Mouse (Mus musculus) megakaryocyte-erythroid progenitor cell, adult 5-6 weeks (primary cell): ENCODE measurements around the gene Wdr93. TPM values are rescaled to one million over a fixed set of nuclear protein-coding genes. Genes with fewer than 3 reads are reported as not detected.
A peak's percentile ranks its signal among the peaks of the same experiment; 100 is the strongest.

Source experiments
- ATAC-seq: replicated peaks from 2 replicates; pipeline ENCODE4 v1.8.0; 2016; ENCODE audit warnings: mild to moderate bottlenecking, inconsistent platforms; ENCODE audit not compliant: severe bottlenecking, poor library complexity, low FRiP score, low TSS enrichment
- total RNA-seq, 2 experiments: library from RNA; stranded (forward) in 1 of 2; stranded (reverse) in 1 of 2; fragments of 200-1000, 215-1000 nt in 1 of 2; fragments of >200 nt in 1 of 2; fragmentation: Nextera tagmentation in 1 of 2; gene quantifications; 2 replicates each; pipeline ENCODE4 v1.2.3; 2014 to 2017

Gene Wdr93
- total RNA-seq, 2 experiments from 2014 or later, result not detected

DNA sequence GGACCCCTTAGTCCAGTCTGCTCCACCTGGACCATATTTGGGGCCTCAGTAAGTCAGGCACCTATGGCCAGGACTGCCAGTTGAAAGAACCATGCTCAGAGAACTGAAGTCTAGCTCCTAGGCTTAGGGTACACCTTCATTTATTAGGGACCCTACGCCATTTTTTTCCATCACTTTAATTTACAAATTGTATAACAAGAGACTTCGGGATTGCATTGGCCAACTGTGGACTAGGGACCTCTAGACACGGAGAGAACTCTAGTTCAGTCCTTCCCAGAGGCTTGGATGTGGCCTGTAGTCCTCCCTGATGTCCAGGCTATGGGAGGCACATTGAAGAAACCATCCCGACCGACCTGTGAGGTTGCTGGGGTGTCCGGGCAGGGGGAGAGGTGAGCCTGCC, 50.7 kb downstream of the Wdr93 start, which contains the start of gene Mesp1:
TSS of gene Mesp1 (minus strand) at position 101 of the 400 bp plus-strand sequence.
- no peak for ATAC-seq

- no peak for ATAC-seq
Observed at GRCm38 (mm10) chr7:79798606-79799005, 55.6 kb downstream of the Wdr93 start.

DNA sequence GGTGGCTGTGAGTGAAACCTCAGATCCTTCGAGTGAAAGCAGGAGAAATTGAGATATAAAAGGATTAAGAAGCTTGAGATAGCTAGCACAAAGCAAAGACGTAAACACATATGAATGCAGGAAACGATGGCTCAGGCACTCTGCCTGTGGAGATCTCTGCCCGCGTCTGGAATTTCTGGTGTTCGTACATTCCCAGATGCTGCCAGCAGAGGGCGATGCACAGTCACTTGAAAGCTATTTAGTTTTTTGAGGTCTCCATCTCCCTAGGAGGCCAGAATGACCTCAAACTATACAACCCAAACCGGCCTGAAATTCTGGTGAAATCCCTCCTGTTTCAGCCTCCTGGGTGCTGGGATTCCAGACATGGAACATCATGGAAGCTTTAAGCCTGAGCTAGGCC, 56.1 kb downstream of the Wdr93 start:
- ATAC-seq, result peak; percentile 28

DNA sequence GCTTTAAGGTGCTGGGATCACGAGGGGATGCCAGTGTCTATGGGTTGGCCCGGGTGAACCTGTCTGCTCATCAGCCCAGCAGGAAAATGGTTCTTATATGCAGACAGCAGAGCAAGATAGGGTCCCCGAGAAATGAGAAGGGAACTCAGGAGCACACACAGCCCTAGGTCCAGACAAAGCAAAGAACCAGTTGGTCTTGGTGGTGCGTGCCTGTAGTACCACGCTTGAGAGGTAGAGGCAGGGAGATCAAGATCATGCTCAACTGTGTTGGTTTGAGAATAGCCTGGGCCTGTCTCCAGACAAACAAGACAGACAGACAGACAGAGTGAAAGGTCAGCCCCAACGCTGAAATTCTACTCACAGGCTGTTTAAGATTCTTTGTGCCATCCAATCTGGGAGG, 56.5 kb downstream of the Wdr93 start:
- no peak for ATAC-seq

- ATAC-seq, result no peak
Observed at GRCm38 (mm10) chr7:79800336-79800735, 57.4 kb downstream of the Wdr93 start.

- no peak for ATAC-seq
Observed at GRCm38 (mm10) chr7:79801391-79801790, 58.4 kb downstream of the Wdr93 start.

GRCm38 (mm10) chr7:79802037-79802436, 59.1 kb downstream of the Wdr93 start:
- ATAC-seq, result no peak

GRCm38 (mm10) chr7:79803887-79804286, 60.9 kb downstream of the Wdr93 start:
- ATAC-seq, result no peak

DNA sequence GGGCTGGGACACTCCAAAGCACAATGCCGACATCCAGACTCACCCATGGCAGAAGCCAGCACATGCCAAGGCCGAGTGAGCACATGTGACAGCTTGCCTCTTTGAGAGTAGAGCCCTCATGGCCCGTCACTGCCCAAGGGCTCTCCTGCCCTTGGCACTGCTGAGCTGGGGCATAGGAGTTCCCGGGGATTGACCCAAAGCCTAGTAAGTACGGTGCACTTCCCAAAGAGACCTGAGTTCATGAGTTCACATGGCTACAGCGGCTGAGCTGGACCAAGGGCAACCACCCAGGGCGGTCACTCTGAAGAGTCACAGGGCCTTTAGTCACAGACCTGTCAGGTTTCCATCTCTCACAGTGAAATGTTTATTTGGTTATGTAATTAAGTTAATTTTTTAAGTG, 65.6 kb downstream of the Wdr93 start:
- ATAC-seq, result no peak

GRCm38 (mm10) chr7:79810611-79811506, 67.9 kb downstream of the Wdr93 start, which contains the start of gene Mesp2:
TSS of gene Mesp2 (plus strand) at chr7:79810727.
- peak; percentile 60 for ATAC-seq

- no peak for ATAC-seq
Observed at GRCm38 (mm10) chr7:79813409-79813808, 70.4 kb downstream of the Wdr93 start.

DNA sequence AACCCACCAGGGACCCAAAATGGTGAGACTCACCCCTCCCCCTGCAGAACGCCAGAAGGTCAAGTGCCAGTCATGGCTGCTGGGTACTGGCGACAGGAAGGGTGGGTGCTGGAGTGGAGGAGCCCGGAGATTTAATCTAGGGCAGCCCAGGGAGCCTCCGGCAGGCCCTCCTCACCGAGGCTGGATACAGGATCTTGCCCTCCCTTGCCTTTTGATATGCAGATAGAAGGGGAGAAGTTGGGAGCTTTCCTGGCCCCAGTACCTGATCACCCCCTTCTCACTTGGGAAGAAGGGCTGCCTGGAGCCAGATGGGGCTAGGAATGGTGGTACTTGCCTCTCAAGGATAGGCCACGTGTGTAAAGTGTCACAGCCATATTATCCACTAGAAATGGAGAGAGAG, 75.4 kb downstream of the Wdr93 start:
- no peak for ATAC-seq

DNA sequence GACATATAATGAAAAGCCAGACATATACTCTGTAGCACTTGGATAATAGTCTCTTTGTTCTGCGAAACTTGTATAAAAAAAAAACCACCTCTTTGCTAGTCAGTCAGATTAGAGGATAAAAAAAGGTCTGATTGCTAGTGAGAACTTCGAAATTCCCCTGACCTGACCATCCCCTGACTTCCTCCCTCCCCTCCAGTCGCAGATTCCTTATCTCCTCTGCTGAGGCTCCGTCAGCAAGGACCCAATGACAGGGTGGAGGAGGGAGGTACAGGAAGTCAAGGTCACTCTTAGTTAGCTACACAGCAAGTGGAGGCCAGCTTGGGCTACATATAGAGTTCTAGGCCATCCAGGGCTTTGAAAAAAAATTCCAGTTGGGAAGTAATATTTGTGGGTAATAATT, 76.6 kb downstream of the Wdr93 start:
- ATAC-seq, result peak; percentile 59

- no peak for ATAC-seq
Observed at GRCm38 (mm10) chr7:79819996-79820395, 77.0 kb downstream of the Wdr93 start.

- no peak for ATAC-seq
Observed at GRCm38 (mm10) chr7:79822092-79822695, 79.2 kb downstream of the Wdr93 start.

- ATAC-seq, result no peak
Observed at GRCm38 (mm10) chr7:79828341-79828740, 85.4 kb downstream of the Wdr93 start.

DNA sequence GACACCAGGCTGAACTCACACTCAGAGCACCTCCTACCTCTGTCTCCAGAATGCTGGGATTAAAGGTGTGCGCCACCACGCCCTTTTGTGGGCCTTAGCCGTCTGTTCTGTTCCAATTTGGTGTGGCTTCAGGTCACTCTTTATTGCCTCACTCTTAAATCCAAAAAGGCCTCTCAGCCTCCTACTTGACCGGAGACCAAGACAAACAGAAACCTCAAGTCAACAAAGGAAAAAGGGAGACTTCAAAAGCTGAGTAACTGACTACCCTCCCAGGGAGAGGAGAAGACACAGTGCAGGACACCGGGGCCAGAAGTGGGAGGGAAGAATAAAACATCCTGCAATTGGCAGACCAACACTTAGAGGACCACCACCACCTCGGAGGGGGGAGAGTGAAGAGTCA, 88.2 kb downstream of the Wdr93 start:
- ATAC-seq, result no peak

DNA sequence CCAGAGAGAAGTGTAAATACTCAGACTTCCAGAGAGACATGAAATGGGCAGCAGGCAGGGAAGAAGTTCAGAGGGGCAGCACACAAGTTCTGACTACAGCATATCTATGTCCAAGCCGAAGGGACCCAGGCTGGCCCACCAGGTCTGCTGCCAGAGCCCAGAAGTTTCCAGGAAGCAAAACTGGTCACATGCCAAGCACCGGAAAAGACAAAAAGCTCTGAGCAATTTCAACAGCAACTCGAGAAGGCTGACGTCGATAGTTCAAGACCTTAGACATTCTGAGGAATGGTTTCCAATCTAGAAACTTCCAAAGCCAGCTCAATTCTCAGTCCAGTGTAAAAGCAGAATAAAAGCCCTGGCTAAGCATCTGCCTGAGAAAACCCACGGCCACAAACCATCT, 88.6 kb downstream of the Wdr93 start:
- no peak for ATAC-seq

GRCm38 (mm10) chr7:79832980-79833379, 90.0 kb downstream of the Wdr93 start:
- no peak for ATAC-seq

DNA sequence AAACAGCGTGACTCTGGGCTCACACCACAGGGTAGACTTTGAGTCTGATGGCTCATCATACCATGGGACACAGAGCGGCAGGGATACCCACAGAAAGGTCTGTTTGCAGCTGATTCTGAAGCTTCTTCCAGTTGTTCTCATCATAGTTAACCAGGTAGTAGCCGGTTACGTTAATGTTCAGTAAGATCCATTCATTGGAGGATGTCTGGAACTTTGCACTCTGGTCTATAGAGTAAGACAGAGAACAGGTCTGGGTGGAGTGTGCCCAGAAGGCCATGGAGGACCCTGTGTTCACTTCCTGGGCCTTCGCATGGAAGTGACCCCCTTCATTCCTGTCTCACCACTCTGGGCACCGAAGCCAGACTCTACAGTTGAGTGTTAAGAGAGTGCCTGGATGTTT, 92.2 kb downstream of the Wdr93 start:
- no peak for ATAC-seq
